Mouse (Mus musculus) ES-E14 (cell line): ENCODE results near the gene Plk2. TPM values are rescaled to one million over a fixed set of nuclear protein-coding genes. Genes with fewer than 3 reads are reported as not detected.

Experiments
- DNase-seq: peaks from one replicate; pipeline ENCODE4 v3.0.0-alpha.2; 2013; ENCODE audit warnings: low read depth, low spot score
- H3K27ac ChIP-seq: 2 replicates; pipeline ENCODE4 v1.5.1; 2012; ENCODE audit warnings: low read depth, mild to moderate bottlenecking, low read length, moderate library complexity, mixed read lengths; ENCODE audit not compliant: poor library complexity, insufficient read depth, severe bottlenecking
- H3K36me3 ChIP-seq: 2 replicates; pipeline ENCODE4 v1.6.1; 2012; ENCODE audit warnings: mild to moderate bottlenecking, low read length, moderate library complexity, mixed read lengths; ENCODE audit not compliant: control insufficient read depth, poor library complexity, insufficient read depth, severe bottlenecking
- H3K4me1 ChIP-seq, 2 experiments: fragments of 150-350 bp in 1 of 2; sonication (generic) in 1 of 2; 2 replicates each; pipeline ENCODE4 v1.6.1; 2012; ENCODE audit warnings: low read length in 2 of 2, mild to moderate bottlenecking in 1 of 2, mixed read lengths in 1 of 2; ENCODE audit not compliant: control insufficient read depth in 2 of 2, insufficient read depth in 2 of 2, poor library complexity in 1 of 2
- H3K4me3 ChIP-seq, 2 experiments: fragments of 150-350 bp in 1 of 2; sonication (generic) in 1 of 2; 2 replicates each; pipeline ENCODE4 v1.5.1; 2012; ENCODE audit warnings: low read length in 2 of 2, low read depth in 1 of 2, mild to moderate bottlenecking in 1 of 2, mixed read lengths in 1 of 2; ENCODE audit not compliant: insufficient read depth in 1 of 2, poor library complexity in 1 of 2, severe bottlenecking in 1 of 2
- H3K9ac ChIP-seq: 2 replicates; pipeline ENCODE4 v1.6.1; 2012; ENCODE audit warnings: low read depth, mild to moderate bottlenecking, low read length, mixed read lengths; ENCODE audit not compliant: poor library complexity, insufficient read depth, severe bottlenecking
- H3K9me3 ChIP-seq: fragments of 150-350 bp; sonication (generic); 2 replicates; pipeline ENCODE4 v1.6.1; 2012; ENCODE audit warnings: low read depth, mild to moderate bottlenecking, low read length; ENCODE audit not compliant: control insufficient read depth, insufficient read depth
- CHD2 ChIP-seq: IDR thresholded peaks from 2 replicates; pipeline ENCODE4 v1.6.1; 2014; ENCODE audit warnings: mild to moderate bottlenecking, low read depth, low read length, inconsistent platforms
- HCFC1 ChIP-seq: IDR thresholded peaks from 2 replicates; pipeline ENCODE4 v1.6.1; 2012; ENCODE audit warnings: low read length, inconsistent platforms, borderline replicate concordance; ENCODE audit not compliant: insufficient read depth
- MAFK ChIP-seq: IDR thresholded peaks from 2 replicates; pipeline ENCODE4 v1.6.1; 2014; ENCODE audit warnings: mild to moderate bottlenecking, low read depth, low read length, inconsistent platforms; ENCODE audit not compliant: insufficient read depth
- ZC3H11A ChIP-seq: IDR thresholded peaks from 2 replicates; pipeline ENCODE4 v1.6.1; 2012; ENCODE audit warnings: low read depth, mild to moderate bottlenecking, inconsistent platforms, low read length, borderline replicate concordance
- ZNF384 ChIP-seq: IDR thresholded peaks from 2 replicates; pipeline ENCODE4 v1.6.1; 2012; ENCODE audit warnings: low read depth, low read length, inconsistent platforms
- in situ Hi-C, 2 experiments: fragments of 600-800 bp; cut with MboI; formaldehyde crosslinking; loops; one replicate each; pipeline ENCODE4 v1.15.1; 2025; ENCODE audit warnings: low sequenced_read_pairs in 2 of 2, inconsistent platforms in 1 of 2; ENCODE audit not compliant: unreplicated experiment in 2 of 2
- total RNA-seq: library from RNA; depleted of rRNA; stranded (reverse); fragments of 300-350 nt; gene quantifications from 2 replicates; pipeline ENCODE4 v1.2.3, GENCODE M21; 2012; rRNA removed

Plk2 gene
- 85.4 and 118 TPM in 2 replicates for total RNA-seq

DNA sequence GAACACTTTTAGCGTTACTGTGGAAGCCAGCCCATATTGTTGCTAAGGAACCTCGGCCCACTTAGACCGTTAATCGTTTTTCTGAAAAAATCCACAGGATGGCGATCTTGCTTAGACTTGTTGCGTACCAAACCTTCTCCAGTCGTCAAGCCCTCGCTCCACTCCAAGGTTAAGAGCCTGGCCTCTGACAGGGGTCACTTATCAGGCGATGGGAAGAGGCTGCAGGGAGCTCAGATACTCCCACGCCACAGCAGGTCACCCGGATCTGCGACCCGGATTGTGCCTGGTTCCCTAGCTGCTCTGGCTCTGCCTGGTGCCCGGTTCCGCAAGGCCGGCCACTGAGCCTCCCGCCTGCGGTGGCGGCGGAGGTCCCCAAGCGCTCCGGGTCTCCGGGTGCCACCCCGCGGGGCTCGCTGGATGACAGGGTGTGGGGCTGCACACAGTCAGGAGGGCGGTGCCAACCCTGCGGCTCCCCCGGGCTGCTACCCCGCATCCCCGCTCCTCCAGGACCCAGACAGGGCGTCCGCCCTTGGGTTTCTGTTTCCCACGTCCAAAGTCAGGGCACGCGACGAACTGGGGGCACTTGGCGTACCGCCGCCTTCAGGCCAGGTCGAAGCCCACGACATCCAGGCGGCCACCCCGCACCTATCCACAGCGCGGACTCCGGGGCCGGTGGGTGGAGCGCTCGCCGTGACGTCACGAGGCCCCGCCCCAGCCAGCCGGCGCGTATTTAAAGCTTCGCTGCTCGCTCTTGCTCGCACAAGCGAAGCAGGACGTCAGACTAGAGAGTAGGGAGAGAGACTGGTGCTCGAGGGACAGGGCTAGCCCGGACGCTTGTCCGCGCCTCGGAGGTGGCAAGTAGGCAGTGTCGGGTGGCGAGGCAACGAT is at the start of gene Plk2:
TSS of gene Plk2 (plus strand) at position 756 of the 888 bp plus-strand sequence.
- H3K9me3 ChIP-seq, result no peaks in the 10 kb centered on the region
- in situ Hi-C loops, result loop anchor here (5.0 to 25.0 kb wide), 5 partner anchors 570 to 1018 kb away; no protein-coding TSS in a partner anchor
- peak within 1 kb of the TSS; percentile 77 to 88 for H3K4me3 ChIP-seq
- H3K9ac ChIP-seq, result peak within 1 kb of the TSS; percentile 72
- no peak within 1 kb of the TSS for H3K27ac ChIP-seq
- DNase-seq, result peak; percentile 68
- peaks cover 22% of the 10 kb centered on the region for H3K36me3 ChIP-seq
- peaks cover 0 to 4% of the 10 kb centered on the region in 2 experiments; a peak in 1 of 4 replicates for H3K4me1 ChIP-seq
- TF ChIP-seq ZC3H11A (peak; percentile 62; the same call in 1 of the 2 replicates), ZNF384 (no peak)

GRCm38 (mm10) chr13:110346707-110347106 is 48.1 kb upstream of the Plk2 start:
- no peak overlapping the region for H3K27ac ChIP-seq
- H3K4me1 ChIP-seq, result no peaks in the 10 kb centered on the region
- no peak overlapping the region for H3K9ac ChIP-seq
- no peaks in the 10 kb centered on the region for H3K9me3 ChIP-seq
- no peak for TF ChIP-seq ZNF384
- TF ChIP-seq HCFC1, result no peak
- TF ChIP-seq CHD2, result no peak
- TF ChIP-seq MAFK, result no peak
- no peak for TF ChIP-seq ZC3H11A
- no peak for DNase-seq
- in situ Hi-C loops, result no loop called here
- no peak overlapping the region for H3K4me3 ChIP-seq
- H3K36me3 ChIP-seq, result no peaks in the 10 kb centered on the region

- Histone ChIP-seq H3K36me3 (no peaks in the 10 kb centered on the region), H3K9ac (no peak overlapping the region), H3K27ac (no peak overlapping the region), H3K4me3 (no peak overlapping the region), H3K9me3 (no peaks in the 10 kb centered on the region), H3K4me1 (no peaks in the 10 kb centered on the region)
- DNase-seq, result no peak
- TF ChIP-seq ZC3H11A (no peak), ZNF384 (no peak), HCFC1 (no peak), CHD2 (no peak), MAFK (no peak)
- in situ Hi-C loops, result loop anchor here in 1 of 2 experiments (25.0 kb wide), 1 partner anchor 289 kb away; no protein-coding TSS in a partner anchor
Observed at GRCm38 (mm10) chr13:110351051-110351450, 43.8 kb upstream of the Plk2 start.

GRCm38 (mm10) chr13:110356941-110357340 is 37.9 kb upstream of the Plk2 start, which contains the start of gene Gapt:
Gene Gapt, minus strand, starts transcription at chr13:110357199.
- no peaks in the 10 kb centered on the region for H3K9me3 ChIP-seq
- H3K4me1 ChIP-seq, result no peaks in the 10 kb centered on the region
- H3K27ac ChIP-seq, result no peak within 1 kb of the TSS
- H3K36me3 ChIP-seq, result no peaks in the 10 kb centered on the region
- H3K4me3 ChIP-seq, result no peak within 1 kb of the TSS
- in situ Hi-C loops, result loop anchor here in 1 of 2 experiments (25.0 kb wide), 1 partner anchor 295 kb away; no protein-coding TSS in a partner anchor
- no peak for TF ChIP-seq ZC3H11A
- TF ChIP-seq CHD2, result no peak
- no peak for TF ChIP-seq MAFK
- no peak for TF ChIP-seq ZNF384
- TF ChIP-seq HCFC1, result no peak
- no peak within 1 kb of the TSS for H3K9ac ChIP-seq
- no peak for DNase-seq
